Mouse (Mus musculus) ES-Bruce4 (cell line): ENCODE measurements around the gene Il12rb1.

Source experiments
- CTCF ChIP-seq: IDR thresholded peaks from one replicate; pipeline ENCODE4 v1.8.1; 2011; ENCODE audit warnings: low read depth, low read length
- EP300 ChIP-seq: IDR thresholded peaks from 2 replicates; pipeline ENCODE4 v1.6.1; 2011; ENCODE audit warnings: low read depth, low read length; ENCODE audit not compliant: insufficient read depth
- POLR2A ChIP-seq: IDR thresholded peaks from one replicate; pipeline ENCODE4 v1.8.1; 2011; ENCODE audit warnings: low read length; ENCODE audit not compliant: insufficient read depth

- TF ChIP-seq CTCF (no peak), POLR2A (no peak), EP300 (no peak)
These were observed 24.8 kb downstream of the Il12rb1 start for GRCm38 (mm10) chr8:70833018-70833482.
